Mouse (Mus musculus) spleen, adult 2 months (tissue): Measurements from ENCODE around the gene Slc30a1. TPM values are rescaled to one million over a fixed set of nuclear protein-coding genes. Genes with fewer than 3 reads are reported as not detected.

Experiments
- DNase-seq, 2 experiments: peaks; one replicate each; pipeline versions ENCODE4 v3.0.0 to v3.0.0-alpha.2; 2012 to 2021; ENCODE audit warnings: low spot score in 2 of 2, low read depth in 1 of 2
- H3K27ac ChIP-seq: fragments of 200-500 bp; 2 replicates; pipeline ENCODE4 v1.5.1; 2012; ENCODE audit warnings: low read length, inconsistent platforms; ENCODE audit not compliant: insufficient read depth
- H3K27me3 ChIP-seq: fragments of 200-500 bp; 2 replicates; pipeline ENCODE4 v1.6.1; 2012; ENCODE audit warnings: mild to moderate bottlenecking, moderate library complexity, low read length, inconsistent platforms; ENCODE audit not compliant: control insufficient read depth, insufficient read depth
- H3K36me3 ChIP-seq: fragments of 200-500 bp; 2 replicates; pipeline ENCODE4 v1.6.1; 2012; ENCODE audit warnings: mild to moderate bottlenecking, low read length, inconsistent platforms; ENCODE audit not compliant: control insufficient read depth, insufficient read depth
- H3K4me1 ChIP-seq: fragments of 200-500 bp; 2 replicates; pipeline ENCODE4 v1.6.1; 2011; ENCODE audit warnings: inconsistent platforms; ENCODE audit not compliant: control insufficient read depth, insufficient read depth, insufficient read length
- H3K4me3 ChIP-seq: fragments of 200-500 bp; 2 replicates; pipeline ENCODE4 v1.5.1; 2011; ENCODE audit warnings: mild to moderate bottlenecking, inconsistent platforms; ENCODE audit not compliant: insufficient read depth, insufficient read length; ENCODE audit errors: extremely low read depth
- CTCF ChIP-seq: fragments of 200-500 bp; IDR thresholded peaks from 2 replicates; pipeline ENCODE4 v1.5.1; 2011; ENCODE audit warnings: mild to moderate bottlenecking, inconsistent platforms; ENCODE audit not compliant: insufficient read depth, insufficient read length, insufficient replicate concordance; ENCODE audit errors: extremely low read depth
- POLR2A ChIP-seq: fragments of 200-500 bp; IDR thresholded peaks from 2 replicates; pipeline ENCODE4 v1.6.1; 2011; ENCODE audit warnings: low read depth, low read length, inconsistent platforms
- whole genome bisulfite sequencing: fragments of 180-500 bp; shearing (Covaris S2); methylation state at CpG from one replicate; pipeline ENCODE4 v1.1.7; 2018; 5-methylcytosine and 5-hydroxymethylcytosine counted together
- polyA plus RNA-seq: library from polyadenylated mRNA; depleted of rRNA; stranded (reverse); fragments of >200 nt; gene quantifications from 2 replicates; pipeline ENCODE4 v1.2.3, GENCODE M21; 2012; rRNA removed

Gene Slc30a1
- 8.9 and 11.3 TPM in 2 replicates for polyA plus RNA-seq

DNA sequence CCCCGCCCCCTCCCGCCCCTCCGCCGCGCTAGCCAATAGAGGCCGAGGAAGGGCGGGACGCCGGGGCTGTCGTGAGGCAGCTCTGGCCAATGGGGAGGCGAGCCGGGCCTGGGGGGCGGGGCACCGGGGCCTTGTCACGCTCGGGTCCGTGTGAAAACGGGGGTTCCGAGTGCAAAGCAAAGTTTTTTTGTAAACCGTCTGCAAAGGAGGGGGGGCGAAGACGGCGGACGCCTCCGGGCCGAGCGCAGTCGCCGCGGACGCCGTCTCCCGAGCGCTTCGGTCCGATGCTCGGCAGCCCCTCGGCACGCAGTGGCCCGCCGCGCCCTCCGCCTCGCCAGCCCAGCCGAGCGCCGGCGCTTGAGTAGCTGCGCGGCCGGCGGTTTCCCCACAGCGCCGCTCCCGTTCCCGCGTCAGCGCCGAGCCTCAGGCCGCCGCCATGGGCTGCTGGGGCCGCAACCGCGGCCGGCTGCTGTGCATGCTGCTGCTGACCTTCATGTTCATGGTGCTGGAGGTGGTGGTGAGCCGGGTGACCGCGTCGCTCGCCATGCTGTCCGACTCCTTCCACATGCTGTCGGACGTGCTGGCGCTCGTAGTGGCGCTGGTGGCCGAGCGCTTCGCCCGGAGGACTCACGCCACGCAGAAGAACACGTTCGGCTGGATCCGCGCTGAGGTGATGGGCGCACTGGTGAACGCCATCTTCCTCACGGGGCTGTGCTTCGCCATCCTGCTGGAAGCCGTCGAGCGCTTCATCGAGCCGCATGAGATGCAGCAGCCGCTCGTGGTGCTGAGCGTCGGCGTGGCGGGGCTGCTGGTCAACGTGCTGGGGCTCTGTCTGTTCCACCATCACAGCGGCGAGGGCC, at the start of gene Slc30a1:
Slc30a1 (plus strand) TSS at position 197 of the 860 bp plus-strand sequence.
- H3K4me1 ChIP-seq: peaks cover 10% of the 10 kb centered on the region
- H3K27me3 ChIP-seq: no peaks in the 10 kb centered on the region
- under 1% methylated on average over 95 of the region's 104 CpGs for WGBS
- DNase-seq: peak; percentile 92 to 98
- peak within 1 kb of the TSS; percentile 68 for H3K4me3 ChIP-seq
- H3K27ac ChIP-seq: peak within 1 kb of the TSS; percentile 92
- peaks cover 10% of the 10 kb centered on the region; the same call in 1 of the 2 replicates for H3K36me3 ChIP-seq
- no peak for TF ChIP-seq CTCF
- TF ChIP-seq POLR2A: peak; percentile 71

GRCm38 (mm10) chr1:191856886-191857651, 49.5 kb upstream of the Slc30a1 start:
- H3K27ac ChIP-seq: no peak overlapping the region
- no peaks in the 10 kb centered on the region for H3K4me1 ChIP-seq
- 93% methylated on average over 5 of the region's 5 CpGs for WGBS
- no peak overlapping the region for H3K4me3 ChIP-seq
- H3K36me3 ChIP-seq: no peaks in the 10 kb centered on the region
- TF ChIP-seq CTCF: no peak
- TF ChIP-seq POLR2A: no peak
- no peak for DNase-seq
- no peaks in the 10 kb centered on the region for H3K27me3 ChIP-seq

- no peak for TF ChIP-seq POLR2A
- no peak for TF ChIP-seq CTCF
- no peaks in the 10 kb centered on the region for H3K36me3 ChIP-seq
- H3K4me3 ChIP-seq: no peak overlapping the region
- no peaks in the 10 kb centered on the region for H3K4me1 ChIP-seq
- no peak overlapping the region for H3K27ac ChIP-seq
- no peak for DNase-seq
- H3K27me3 ChIP-seq: no peaks in the 10 kb centered on the region
These were observed 48.4 kb upstream of the Slc30a1 start for GRCm38 (mm10) chr1:191858136-191858535.

- WGBS: 72% methylated on average over 3 of the region's 3 CpGs
- Histone ChIP-seq H3K27me3 (no peaks in the 10 kb centered on the region), H3K4me1 (no peaks in the 10 kb centered on the region), H3K4me3 (no peak overlapping the region), H3K27ac (no peak overlapping the region), H3K36me3 (no peaks in the 10 kb centered on the region)
- TF ChIP-seq CTCF (no peak), POLR2A (no peak)
- no peak for DNase-seq
These were observed 46.7 kb upstream of the Slc30a1 start for GRCm38 (mm10) chr1:191859847-191860246.

- H3K36me3 ChIP-seq: no peaks in the 10 kb centered on the region
- DNase-seq: no peak
- H3K27me3 ChIP-seq: no peaks in the 10 kb centered on the region
- H3K27ac ChIP-seq: no peak overlapping the region
- H3K4me3 ChIP-seq: no peak overlapping the region
- no peaks in the 10 kb centered on the region for H3K4me1 ChIP-seq
- 86% methylated on average over 5 of the region's 5 CpGs for WGBS
- no peak for TF ChIP-seq CTCF
- TF ChIP-seq POLR2A: no peak
These were observed 45.3 kb upstream of the Slc30a1 start for GRCm38 (mm10) chr1:191861247-191861646.

DNA sequence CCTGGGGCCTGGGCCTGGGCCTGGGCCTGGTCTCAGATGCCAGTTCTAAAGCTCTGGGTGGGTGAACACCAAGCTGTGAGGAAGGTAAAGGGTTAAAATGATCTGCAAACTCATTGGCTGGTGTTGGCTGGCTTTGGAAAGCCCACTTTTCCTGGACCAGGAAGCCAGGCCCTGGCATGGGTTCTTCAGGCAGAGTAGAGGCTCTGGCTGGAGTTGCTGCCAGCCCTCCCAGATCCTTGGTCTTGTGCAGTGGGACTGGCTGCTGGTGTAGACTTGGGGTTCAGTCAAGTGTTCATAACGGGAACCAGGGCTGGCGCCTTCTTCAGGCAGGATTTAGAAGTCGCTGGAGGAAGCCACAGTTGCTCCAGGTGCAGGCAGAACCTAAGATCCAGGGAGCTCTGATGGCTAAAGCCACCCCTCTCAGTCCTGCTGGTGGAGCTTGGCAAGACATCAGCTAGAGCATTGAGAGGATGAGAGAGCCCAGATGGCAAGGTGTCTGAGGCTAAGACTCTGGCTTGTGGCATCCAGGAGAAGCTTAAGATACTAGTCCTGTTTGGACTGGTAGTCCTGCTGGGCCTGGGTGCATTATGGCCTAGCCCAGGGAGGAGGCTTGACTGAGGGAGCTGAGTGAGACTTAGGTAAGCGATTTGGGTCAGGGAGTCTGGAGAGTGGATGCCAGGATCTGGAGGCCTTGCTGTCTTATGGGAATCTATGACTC, 42.6 kb upstream of the Slc30a1 start:
- 86% methylated on average over 4 of the region's 4 CpGs for WGBS

More for the DNA sequence above, 42.6 kb upstream of the Slc30a1 start:
- TF ChIP-seq CTCF (no peak), POLR2A (no peak)
- H3K4me1 ChIP-seq: no peaks in the 10 kb centered on the region
- no peak for DNase-seq
- no peak overlapping the region for H3K4me3 ChIP-seq
- H3K27me3 ChIP-seq: no peaks in the 10 kb centered on the region
- no peaks in the 10 kb centered on the region for H3K36me3 ChIP-seq
- H3K27ac ChIP-seq: no peak overlapping the region
